Mouse (Mus musculus): ENCODE results near the gene Cidec. TPM values are rescaled to one million over a fixed set of nuclear protein-coding genes. Genes with fewer than 3 reads are reported as not detected.

Cidec gene
- total RNA-seq, 2 experiments from 2014 or later, result not detected

- peak; percentile 15; the same call in 1 of the 2 replicates for TF ChIP-seq CTCF (conservative IDR thresholded peaks at IDR 0.05)
- Histone ChIP-seq H3K27ac (peak overlapping the region; percentile 95), H3K4me3 (peak overlapping the region; percentile 59)
- DNase-seq (ENCODE audit: low spot score in 2 of 2), result peak; percentile 49 to 63
These were observed 43.0 kb downstream of the Cidec start for GRCm38 (mm10) chr6:113392387-113393071.

- Histone ChIP-seq H3K4me3 (peak overlapping the region; percentile 59), H3K27ac (peak overlapping the region; percentile 95)
- no peak for TF ChIP-seq CTCF (conservative IDR thresholded peaks at IDR 0.05)
These were observed 43.6 kb downstream of the Cidec start for GRCm38 (mm10) chr6:113392015-113392386.

GRCm38 (mm10) chr6:113390715-113391114 lies 44.8 kb downstream of the Cidec start:
- TF ChIP-seq CTCF (conservative IDR thresholded peaks at IDR 0.05), result no peak
- Histone ChIP-seq H3K27ac (0 out of 2 replicates have a peak overlapping the region, but pooled peaks have one; percentile 36), H3K4me3 (no peak overlapping the region)
- DNase-seq (ENCODE audit: low spot score in 2 of 2), result no peak

More at GRCm38 (mm10) chr6:113392015-113392386, 43.6 kb downstream of the Cidec start:
- no peak for DNase-seq (ENCODE audit: low spot score in 2 of 2)

- no peak for DNase-seq (ENCODE audit: low spot score in 2 of 2)
- TF ChIP-seq CTCF (conservative IDR thresholded peaks at IDR 0.05), result no peak
- H3K4me3 ChIP-seq, result no peak within 1 kb of the TSS
- peak within 1 kb of the TSS; percentile 16; the same call in 1 of the 2 replicates for H3K27ac ChIP-seq
These were observed 46.6 kb downstream of the Cidec start, which contains the start of gene Ttll3 for GRCm38 (mm10) chr6:113388960-113389359. Gene Ttll3 (plus strand): TSS chr6:113389260.

GRCm38 (mm10) chr6:113386025-113386424 lies 49.5 kb downstream of the Cidec start:
- peak overlapping the region; percentile 76 for H3K27ac ChIP-seq
- no peak for TF ChIP-seq CTCF (conservative IDR thresholded peaks at IDR 0.05)

GRCm38 (mm10) chr6:113385160-113385714 lies 50.3 kb downstream of the Cidec start:
- no peak for TF ChIP-seq CTCF (conservative IDR thresholded peaks at IDR 0.05)
- Histone ChIP-seq H3K27ac (peak overlapping the region; percentile 76), H3K4me3 (no peak overlapping the region)
- no peak for DNase-seq (ENCODE audit: low spot score in 2 of 2)

More at GRCm38 (mm10) chr6:113386025-113386424, 49.5 kb downstream of the Cidec start:
- no peak for DNase-seq (ENCODE audit: low spot score in 2 of 2)
- no peak overlapping the region for H3K4me3 ChIP-seq

GRCm38 (mm10) chr6:113384351-113384927 lies 51.1 kb downstream of the Cidec start:
- H3K4me3 ChIP-seq, result no peak overlapping the region
- peak in 1 of 2 experiments; percentile 52 for DNase-seq (ENCODE audit: low spot score in 2 of 2)
- peak overlapping the region; percentile 76 for H3K27ac ChIP-seq

GRCm38 (mm10) chr6:113380480-113380879 lies 55.1 kb downstream of the Cidec start:
- Histone ChIP-seq H3K4me3 (no peak overlapping the region), H3K27ac (no peak overlapping the region)
- no peak for DNase-seq (ENCODE audit: low spot score in 2 of 2)
- TF ChIP-seq CTCF (conservative IDR thresholded peaks at IDR 0.05), result peak; percentile 43

More at GRCm38 (mm10) chr6:113384351-113384927, 51.1 kb downstream of the Cidec start:
- TF ChIP-seq CTCF (conservative IDR thresholded peaks at IDR 0.05), result no peak

- no peak for TF ChIP-seq CTCF (conservative IDR thresholded peaks at IDR 0.05)
- no peak for DNase-seq (ENCODE audit: low spot score in 2 of 2)
- peak overlapping the region; percentile 77 for H3K4me3 ChIP-seq
- H3K27ac ChIP-seq, result peak overlapping the region; percentile 100; the same call in 1 of the 2 replicates
These were observed 56.3 kb downstream of the Cidec start for GRCm38 (mm10) chr6:113379246-113379645.

- H3K27ac ChIP-seq, result peak within 1 kb of the TSS; percentile 100
- peak within 1 kb of the TSS; percentile 77 for H3K4me3 ChIP-seq
- peak; percentile 89 for DNase-seq (ENCODE audit: low spot score in 2 of 2)
- peak; percentile 30 for TF ChIP-seq CTCF (conservative IDR thresholded peaks at IDR 0.05)
These were observed 57.8 kb downstream of the Cidec start, which contains the start of the genes Tada3 and Arpc4 for GRCm38 (mm10) chr6:113377496-113378385. Gene Tada3 (minus strand): TSS chr6:113377883. Gene Arpc4 (plus strand): TSS chr6:113378115.

- Histone ChIP-seq H3K27ac (peak overlapping the region; percentile 100), H3K4me3 (peak overlapping the region; percentile 77)
- no peak for DNase-seq (ENCODE audit: low spot score in 2 of 2)
- TF ChIP-seq CTCF (conservative IDR thresholded peaks at IDR 0.05), result no peak
These were observed 58.4 kb downstream of the Cidec start for GRCm38 (mm10) chr6:113377172-113377495.

Small RNAs within 50 kb of the gene (microRNA-seq; reads per million reads assigned to microRNA genes)
- 0 reads per million in 2 experiments for gene Gm24387

Other genes starting within 250 kb of the Cidec start
- gene Lhfpl4, start 240.4 kb downstream of the Cidec start, total RNA-seq (2021), result 10 to 100 TPM; 81.3 to 83.0 TPM
- gene Mtmr14, start 197.9 kb downstream of the Cidec start, total RNA-seq (2021), result 10 to 100 TPM; 15.0 to 15.6 TPM
- 10 to 100 TPM; 24.0 to 24.7 TPM for gene Cpne9, start 153.5 kb downstream of the Cidec start, total RNA-seq (2021)
- gene Brpf1, start 128.6 kb downstream of the Cidec start, total RNA-seq (2021), result 10 to 100 TPM; 41.0 to 43.8 TPM
- 10 to 100 TPM in 1 of 2 experiments, 1 to 10 TPM in 1; 9.1 to 10.6 TPM for gene Ogg1, start 108.8 kb downstream of the Cidec start, total RNA-seq (2021)
- gene Camk1, start 91.8 kb downstream of the Cidec start, total RNA-seq (2021), result 10 to 100 TPM; 45.4 to 52.0 TPM
- gene Tada3, start 57.9 kb downstream of the Cidec start, total RNA-seq (2021), result 10 to 100 TPM; 50.5 to 53.5 TPM
- gene Arpc4, start 57.6 kb downstream of the Cidec start, total RNA-seq (2021), result 100 to 1,000 TPM; 308 to 330 TPM
- 10 to 100 TPM; 15.5 to 23.2 TPM for gene Ttll3, start 46.5 kb downstream of the Cidec start, total RNA-seq (2021)
- gene Rpusd3, start 16.4 kb downstream of the Cidec start, total RNA-seq (2021), result 10 to 100 TPM; 40.2 to 44.4 TPM
- gene Jagn1, start 6.8 kb upstream of the Cidec start, total RNA-seq (2021), result 10 to 100 TPM; 41.9 to 42.3 TPM
- gene Il17re, start 22.7 kb upstream of the Cidec start, total RNA-seq (2021), result under 1 TPM; 0.22 to 0.46 TPM
- gene Il17rc, start 35.7 kb upstream of the Cidec start, total RNA-seq (2021), result 1 to 10 TPM; 4.7 to 6.3 TPM
- gene Creld1, start 47.5 kb upstream of the Cidec start, total RNA-seq (2021), result 100 to 1,000 TPM; 105 to 120 TPM
- gene Prrt3, start 66.2 kb upstream of the Cidec start, total RNA-seq (2021), result 10 to 100 TPM; 53.9 to 59.1 TPM
- 10 to 100 TPM; 73.4 to 76.3 TPM for gene Emc3, start 95.9 kb upstream of the Cidec start, total RNA-seq (2021)
- gene Fancd2, start 95.9 kb upstream of the Cidec start, total RNA-seq (2021), result 1 to 10 TPM; 2.4 to 3.8 TPM
- gene Fancd2os, start 165.0 kb upstream of the Cidec start, total RNA-seq (2021), result under 1 TPM; 0.33 to 0.86 TPM
- gene Brk1, start 169.0 kb upstream of the Cidec start, total RNA-seq (2021), result 100 to 1,000 TPM; 211 to 234 TPM
- gene Vhl, start 188.2 kb upstream of the Cidec start, total RNA-seq (2021), result 10 to 100 TPM; 44.3 to 44.9 TPM
- gene Irak2, start 202.7 kb upstream of the Cidec start, total RNA-seq (2021), result 10 to 100 TPM; 16.6 to 18.8 TPM

Data from layer of hippocampus, adult 2 months (tissue).